Mouse (Mus musculus) T-cell, adult 2 months (primary cell): ENCODE data around the gene Asb1.

Experiments
- DNase-seq: peaks from one replicate; pipeline ENCODE4 v3.0.0; 2022; ENCODE audit warnings: low spot score

The Asb1 gene

DNA sequence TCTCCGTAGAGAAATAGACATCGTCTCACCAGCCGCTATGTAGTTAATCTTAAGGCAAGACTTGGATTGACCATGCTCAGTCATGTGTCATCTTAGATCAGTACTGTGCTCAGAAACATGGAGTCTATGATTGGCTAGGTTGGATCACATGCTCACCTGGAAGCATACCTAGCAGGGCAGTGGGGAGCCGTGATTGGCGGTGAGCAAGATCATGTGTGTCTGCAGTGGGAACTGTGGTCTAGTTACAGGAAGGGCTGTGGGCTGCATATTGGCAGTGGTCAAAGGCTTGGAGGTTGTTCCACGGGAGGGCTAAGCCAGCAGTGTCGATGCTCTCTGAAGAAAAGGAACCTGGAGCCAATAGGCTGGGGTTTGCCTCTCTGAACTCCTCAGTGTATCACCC is 66.4 kb downstream of the Asb1 start:
- no peak for DNase-seq

DNA sequence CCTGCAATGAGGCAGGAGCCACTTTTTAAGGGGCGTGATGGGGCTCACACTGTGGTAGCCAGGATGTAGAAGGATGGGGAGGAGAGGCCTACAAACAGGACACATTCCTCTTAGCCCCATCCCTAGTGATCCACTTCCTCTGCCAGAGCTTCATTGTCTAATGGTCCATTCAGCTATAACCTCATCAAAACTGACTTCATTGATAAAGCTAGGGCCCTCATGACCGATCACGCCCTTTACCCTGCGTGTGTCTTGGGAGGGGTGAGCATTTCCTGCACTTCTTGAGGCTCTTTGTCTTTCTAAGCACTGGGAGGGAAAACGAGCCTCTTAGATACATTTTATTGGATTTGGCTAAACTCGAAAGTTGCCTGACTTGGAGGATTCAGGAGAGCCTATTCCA is 66.8 kb downstream of the Asb1 start:
- no peak for DNase-seq
